In genomic region chr1:177642712-177643467, GRCm38 (mm10) we compare ENCODE assay signal across 9 mouse cellular contexts.
A peak's percentile ranks its signal among the peaks of the same experiment; 100 is the strongest.
DNase-seq lines count a peak whose midpoint lies in the region; ATAC-seq and TF ChIP-seq lines count a peak whose summit lies in the region.
"Had no signal": no experiment of that assay in that cellular context is flagged by ENCODE, and none has a peak within 500 bp of the region (broad histone marks: within the 10 kb centered on the region; RNA-seq: fewer than 3 reads in every experiment).

No protein-coding gene starts in this region.

- no peaks in the 10 kb centered on the region for H3K27me3 ChIP-seq in intestine, postnatal 0 days (replicated peaks; ENCODE audit: control insufficient read depth, insufficient read depth, low read length)
- no peaks in the 10 kb centered on the region for H3K27me3 ChIP-seq in limb, embryonic 14.5 days (ENCODE audit: control insufficient read depth, insufficient read depth, low read length)

- TF ChIP-seq POLR2A in limb, embryonic 14.5 days (IDR thresholded peaks at IDR 0.05; ENCODE audit: borderline replicate concordance, extremely low read depth, insufficient read depth, insufficient read length), result no peak

- no peak overlapping the region for H3K9ac ChIP-seq in intestine, postnatal 0 days (ENCODE audit: low read depth, low read length)
- H3K9ac ChIP-seq in limb, embryonic 14.5 days (ENCODE audit: low read depth, low read length, severe bottlenecking), result no peak overlapping the region

- DNase-seq in heart, adult 11 months, result peak; percentile 88
- no peak for DNase-seq in heart, adult 8-10 months (ENCODE audit: low spot score)
- DNase-seq in ES-CJ7 (ENCODE audit: low read depth, low spot score), result peak; percentile 25
- DNase-seq in limb, embryonic 14.5 days (ENCODE audit: low spot score), result no peak
- no peak for DNase-seq in left cerebral cortex, postnatal 25 days (ENCODE audit: low spot score in 2 of 2)
- no peak for DNase-seq in embryo, embryonic 9.5 days (ENCODE audit: extremely low spot score)
- no peak for DNase-seq in right cerebral cortex, postnatal 14 days
- DNase-seq: right cerebral cortex, adult 18-20 months had no signal

- H3K36me3 ChIP-seq in intestine, postnatal 0 days (ENCODE audit: control insufficient read depth, insufficient read depth), result no peaks in the 10 kb centered on the region
- H3K36me3 ChIP-seq in limb, embryonic 14.5 days (ENCODE audit: control insufficient read depth, insufficient read depth, low read length), result no peaks in the 10 kb centered on the region

- ATAC-seq in intestine, postnatal 0 days, result peak; percentile 79
- peak; percentile 29; the same call in 1 of the 2 replicates for ATAC-seq in limb, embryonic 14.5 days (ENCODE audit: low FRiP score, low read depth)

- peaks cover 6% of the 10 kb centered on the region; the same call in 1 of the 2 replicates for H3K4me1 ChIP-seq in intestine, postnatal 0 days (replicated peaks; ENCODE audit: control insufficient read depth, insufficient read depth, low read length)
- peaks cover 9% of the 10 kb centered on the region for H3K4me1 ChIP-seq in limb, embryonic 14.5 days (ENCODE audit: control insufficient read depth, insufficient read depth, low read length)

- H3K4me3 ChIP-seq in intestine, postnatal 0 days (ENCODE audit: low read depth, low read length), result no peak overlapping the region
- H3K4me3 ChIP-seq in limb, embryonic 14.5 days (replicated peaks; ENCODE audit: low read length), result no peak overlapping the region

- H3K27ac ChIP-seq in intestine, postnatal 0 days (ENCODE audit: low read depth, low read length), result no peak overlapping the region
- no peak overlapping the region for H3K27ac ChIP-seq in limb, embryonic 14.5 days (replicated peaks; ENCODE audit: low read depth, low read length)

- TF ChIP-seq CTCF in intestine, postnatal 0 days (IDR thresholded peaks at IDR 0.05; ENCODE audit: low read depth), result no peak

- 49% methylated on average over 10 of the region's 10 CpGs for WGBS in intestine, postnatal 0 days
- 60% methylated on average over 10 of the region's 10 CpGs for WGBS in limb, embryonic 14.5 days

- intact Hi-C loops in left cerebral cortex, postnatal 25 days (cut with DNase I), result no loop called here

- no peak overlapping the region for H3K4me2 ChIP-seq in intestine, postnatal 0 days (replicated peaks; ENCODE audit: low read depth)
- H3K4me2 ChIP-seq in limb, embryonic 14.5 days (replicated peaks; ENCODE audit: low read depth, low read length, severe bottlenecking), result no peak overlapping the region

- no peaks in the 10 kb centered on the region for H3K9me3 ChIP-seq in intestine, postnatal 0 days (ENCODE audit: control insufficient read depth)
- H3K9me3 ChIP-seq in limb, embryonic 14.5 days (ENCODE audit: control insufficient read depth, low read length), result no peaks in the 10 kb centered on the region

Comparison
In these comparisons a context has a peak if more than half of its experiments do, and no peak if none do; other contexts are left out.
1. DNase-seq: peak in heart, adult 11 months (single experiment) and ES-CJ7 (single experiment); none in heart, adult 8-10 months (single experiment), limb, embryonic 14.5 days (single experiment), left cerebral cortex, postnatal 25 days (0 of 2), embryo, embryonic 9.5 days (single experiment) and right cerebral cortex, postnatal 14 days (single experiment).